Mouse (Mus musculus): ENCODE results near the gene Hist1h3b. TPM values are rescaled to one million over a fixed set of nuclear protein-coding genes. Genes with fewer than 3 reads are reported as not detected.
"Not testable (repeated sequence)": the region's sequence is repeated elsewhere in the genome, so short reads cannot be mapped to it uniquely, and the experiment has no call there.

Hist1h3b gene
- total RNA-seq (2021): 1 to 10 TPM; 7.6 to 9.4 TPM
- long read RNA-seq: 0 reads

GRCm38 (mm10) chr13:23752067-23752741, at the start of gene Hist1h3b:
Gene Hist1h3b (plus strand): TSS chr13:23752267.
- DNase-seq (ENCODE audit: low spot score in 2 of 2): peak; percentile 83 to 97

- not testable (repeated sequence) for DNase-seq (ENCODE audit: low spot score in 2 of 2)
Observed at GRCm38 (mm10) chr13:23702801-23703200, 49.3 kb upstream of the Hist1h3b start.

- DNase-seq (ENCODE audit: low spot score in 2 of 2): no peak
Observed at GRCm38 (mm10) chr13:23705751-23706356, 46.2 kb upstream of the Hist1h3b start.

- no peak for DNase-seq (ENCODE audit: low spot score in 2 of 2)
Observed at GRCm38 (mm10) chr13:23706771-23707170, 45.3 kb upstream of the Hist1h3b start.

GRCm38 (mm10) chr13:23708041-23708440, 44.0 kb upstream of the Hist1h3b start:
- DNase-seq (ENCODE audit: low spot score in 2 of 2): no peak

GRCm38 (mm10) chr13:23708654-23709053, 43.4 kb upstream of the Hist1h3b start:
- no peak for DNase-seq (ENCODE audit: low spot score in 2 of 2)

GRCm38 (mm10) chr13:23709714-23710373, 42.2 kb upstream of the Hist1h3b start:
- DNase-seq (ENCODE audit: low spot score in 2 of 2): no peak

GRCm38 (mm10) chr13:23710374-23711089, 41.5 kb upstream of the Hist1h3b start, which contains the start of gene Hfe:
Gene Hfe (minus strand): TSS chr13:23710854.
- DNase-seq (ENCODE audit: low spot score in 2 of 2): no peak

- no peak for DNase-seq (ENCODE audit: low spot score in 2 of 2)
Observed at GRCm38 (mm10) chr13:23716261-23717042, 35.6 kb upstream of the Hist1h3b start.

GRCm38 (mm10) chr13:23717176-23717575, 34.9 kb upstream of the Hist1h3b start:
- DNase-seq (ENCODE audit: low spot score in 2 of 2): no peak

GRCm38 (mm10) chr13:23717593-23718245, 34.3 kb upstream of the Hist1h3b start:
- DNase-seq (ENCODE audit: low spot score in 2 of 2): not testable (repeated sequence)

- no peak for DNase-seq (ENCODE audit: low spot score in 2 of 2)
Observed at GRCm38 (mm10) chr13:23724239-23724638, 27.8 kb upstream of the Hist1h3b start.

- DNase-seq (ENCODE audit: low spot score in 2 of 2): no peak
Observed at GRCm38 (mm10) chr13:23725213-23725612, 26.9 kb upstream of the Hist1h3b start.

GRCm38 (mm10) chr13:23728472-23729191, 23.4 kb upstream of the Hist1h3b start:
- no peak for DNase-seq (ENCODE audit: low spot score in 2 of 2)

- no peak for DNase-seq (ENCODE audit: low spot score in 2 of 2)
Observed at GRCm38 (mm10) chr13:23729192-23729525, 22.9 kb upstream of the Hist1h3b start.

- DNase-seq (ENCODE audit: low spot score in 2 of 2): no peak
Observed at GRCm38 (mm10) chr13:23729706-23730105, 22.4 kb upstream of the Hist1h3b start.

GRCm38 (mm10) chr13:23730479-23730878, 21.6 kb upstream of the Hist1h3b start:
- no peak for DNase-seq (ENCODE audit: low spot score in 2 of 2)

- peak in 1 of 2 experiments; percentile 66 for DNase-seq (ENCODE audit: low spot score in 2 of 2)
Observed at GRCm38 (mm10) chr13:23732156-23732804, 19.8 kb upstream of the Hist1h3b start.

- no peak for DNase-seq (ENCODE audit: low spot score in 2 of 2)
Observed at GRCm38 (mm10) chr13:23737091-23737490, 15.0 kb upstream of the Hist1h3b start.
